Mouse (Mus musculus): ENCODE measurements at regions not wholly inside any gene's neighbourhood (a gene's known extent, or its start where the extent isn't known, plus 50 kb on each side); places are given as distances from the start of the nearest gene placed in this dataset.

DNA sequence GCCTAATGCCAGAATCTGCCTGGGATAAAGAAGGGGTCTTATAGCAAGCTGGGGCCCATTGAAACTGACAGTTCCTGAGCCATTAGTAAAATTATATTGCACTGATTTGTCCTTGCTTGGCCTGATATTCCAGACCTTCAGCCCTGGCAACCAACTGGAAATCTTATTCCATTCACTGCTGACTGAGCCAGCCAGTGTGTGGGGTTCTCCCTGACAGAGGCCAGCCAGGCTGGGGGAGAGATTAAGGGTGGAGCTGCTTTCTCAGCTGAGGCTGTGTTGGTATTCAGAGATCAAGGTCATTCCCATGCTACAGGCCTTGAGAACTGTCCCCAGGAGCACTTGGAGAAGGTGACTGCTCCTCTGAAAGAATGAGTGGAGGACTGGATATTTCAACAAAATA, 226.9 kb downstream of the Ar start:
- no peak for DNase-seq

DNA sequence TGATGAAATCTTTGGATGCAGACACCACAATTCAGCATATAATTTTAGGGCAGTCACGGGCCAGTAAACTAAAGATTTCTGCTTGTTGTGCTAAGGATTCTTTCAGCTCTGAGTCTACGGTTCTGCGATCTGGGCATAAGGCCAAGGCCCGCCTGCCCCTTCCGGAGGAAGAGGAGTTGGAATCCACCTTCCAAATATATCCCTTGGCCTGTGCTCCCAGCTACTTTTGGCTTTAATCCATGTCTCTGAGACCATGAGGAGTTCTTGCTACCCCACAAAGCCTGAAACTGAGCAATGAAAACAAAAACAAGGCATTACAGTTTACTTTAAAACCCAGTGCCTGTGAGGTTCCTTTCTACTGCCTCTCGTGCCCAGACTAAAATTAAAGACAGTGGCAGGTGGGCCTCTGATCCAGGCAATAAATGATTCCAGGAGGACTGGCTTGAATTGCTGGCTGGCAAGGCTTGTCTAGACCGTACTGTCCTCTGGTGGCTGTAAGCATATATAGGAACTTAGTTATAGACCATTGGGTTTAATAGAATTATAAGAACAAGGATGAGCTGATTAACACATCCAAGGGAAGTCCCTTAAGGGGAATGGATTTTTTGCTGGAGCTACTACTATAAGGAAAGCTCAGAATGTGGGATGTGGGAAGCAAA, 231.8 kb downstream of the Ar start:
- peak; percentile 76 for DNase-seq

DNA sequence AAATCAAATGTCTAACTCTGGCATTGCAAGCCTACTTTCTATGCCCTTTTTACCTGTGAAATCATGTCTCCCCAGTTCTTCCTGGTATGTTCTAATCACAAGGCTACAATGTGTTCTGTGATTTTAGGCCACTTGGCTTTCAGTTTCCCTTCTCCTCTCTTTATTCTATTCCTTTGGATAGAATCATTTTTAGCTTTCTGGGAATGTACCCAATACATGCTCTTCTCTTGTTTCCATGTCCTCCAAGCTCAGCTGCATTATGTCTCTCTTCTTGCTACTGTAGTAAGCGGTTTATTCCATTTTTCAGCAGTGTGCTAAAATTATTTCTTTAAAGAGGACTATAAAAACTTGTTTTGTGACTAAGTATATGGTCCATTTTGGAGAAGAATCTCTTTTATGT, 235.4 kb downstream of the Ar start:
- no peak for DNase-seq

DNA sequence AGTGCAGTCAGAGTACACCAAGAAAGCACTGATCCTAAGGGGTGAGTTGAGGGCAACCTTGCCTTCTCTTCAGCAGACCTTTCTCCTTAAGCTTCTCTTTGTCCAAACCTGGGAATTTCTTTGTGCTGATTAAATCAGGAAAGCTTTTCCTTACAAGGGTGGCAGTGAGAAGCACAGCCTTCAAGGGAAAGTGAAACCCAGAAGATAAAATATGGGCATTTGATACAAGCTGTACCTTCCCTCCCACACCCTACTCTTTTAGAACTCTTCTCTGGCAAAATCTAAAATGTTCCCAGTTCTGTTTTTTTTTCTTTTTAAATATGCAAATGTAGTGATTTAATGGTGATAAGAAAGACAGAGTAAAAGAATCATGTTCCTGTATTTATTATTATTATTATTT, 243.8 kb downstream of the Ar start:
- DNase-seq = no peak

DNA sequence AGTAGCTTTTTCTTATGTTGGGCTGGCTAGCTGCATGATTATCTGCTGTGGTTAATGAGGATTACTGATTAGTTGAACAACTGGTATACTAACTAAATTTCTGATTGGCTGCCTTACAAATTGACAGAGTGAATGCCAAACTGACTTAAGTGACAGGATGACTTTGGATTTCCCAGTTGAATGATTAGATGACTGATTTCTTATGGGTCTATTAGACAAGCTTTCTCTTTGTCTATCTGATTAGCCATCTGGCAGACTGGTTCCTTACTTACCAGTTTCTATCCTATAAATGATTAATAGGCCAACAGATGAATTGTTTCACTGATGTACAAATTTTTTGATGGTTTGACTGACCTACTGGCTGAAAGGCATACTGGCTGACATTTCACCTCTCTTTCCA, 260.5 kb downstream of the Ar start:
- peak; percentile 53 for DNase-seq

DNA sequence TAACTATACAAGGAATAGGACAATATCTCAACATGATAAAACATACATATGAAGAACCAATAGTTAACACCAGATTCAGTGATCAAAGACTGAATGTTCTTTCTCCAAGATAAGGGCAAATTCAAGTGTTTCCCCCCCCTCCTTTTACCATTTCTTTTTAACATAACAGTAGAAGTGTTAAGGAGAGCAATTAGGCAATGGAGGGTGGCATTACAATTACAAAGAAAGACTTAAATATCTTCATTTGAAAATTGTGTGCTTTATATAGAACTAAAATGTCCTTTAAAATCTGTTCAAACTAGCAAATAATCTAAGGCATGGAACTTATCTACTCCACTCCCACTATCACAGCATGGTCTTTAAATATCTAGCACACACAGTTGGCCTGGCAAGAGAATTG, 270.9 kb downstream of the Ar start:
- DNase-seq = no peak

DNA sequence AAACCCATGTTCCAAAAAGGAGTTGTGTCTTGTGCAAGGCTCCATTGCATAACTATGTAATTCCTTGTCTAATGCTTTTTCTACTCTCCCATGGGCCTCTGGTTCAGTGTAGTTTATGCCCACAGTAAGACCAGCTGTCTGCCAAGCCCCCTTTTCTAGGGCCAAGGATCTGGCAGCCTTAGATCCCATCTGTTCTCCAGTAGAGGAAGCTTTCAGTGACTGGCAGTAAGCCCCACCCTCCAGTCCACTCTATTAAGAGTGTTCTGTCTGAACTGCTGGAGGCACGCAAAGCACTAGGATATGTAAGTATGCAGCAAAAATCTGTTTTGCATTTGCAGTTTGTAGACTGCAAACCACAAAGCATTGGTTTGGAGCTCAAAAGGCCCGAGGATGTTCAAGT, 303.5 kb downstream of the Ar start:
- DNase-seq = no peak

DNA sequence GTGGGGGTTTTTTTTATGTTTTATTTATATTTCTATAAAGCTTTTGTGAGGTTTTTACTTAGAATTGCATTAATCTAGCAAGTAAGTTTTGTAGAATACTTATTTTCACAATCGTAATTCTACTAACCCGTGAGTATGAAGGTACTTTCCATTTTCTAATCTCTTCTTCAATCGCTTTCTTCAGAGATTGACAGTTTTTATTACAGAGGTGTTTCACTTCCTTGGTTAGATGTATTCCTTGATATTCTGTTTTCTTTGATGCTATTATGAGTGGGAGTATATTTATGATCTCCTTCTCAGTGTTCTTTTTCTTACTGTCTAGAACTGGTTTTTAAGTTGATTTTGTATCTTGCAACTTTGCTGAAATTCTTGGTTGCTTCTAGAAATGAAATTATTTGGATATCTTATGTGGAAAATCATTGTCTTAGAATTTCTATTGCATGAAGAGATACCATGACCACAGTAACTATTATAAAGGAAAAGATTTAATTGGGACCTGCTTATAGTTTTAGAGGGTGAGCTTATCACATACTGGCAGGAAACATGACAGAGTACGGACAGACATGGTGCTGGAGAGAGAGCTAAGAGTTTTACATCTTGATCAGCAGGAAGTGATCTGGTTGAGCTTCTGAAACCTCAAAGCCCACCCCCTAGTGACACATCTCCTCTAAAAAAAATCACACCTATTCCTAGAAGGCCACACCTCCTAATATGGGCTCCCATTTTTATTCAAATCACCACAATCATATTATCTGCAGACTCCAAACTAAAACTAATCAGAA, 328.1 kb downstream of the Ar start:
- no peak for DNase-seq
